Mouse (Mus musculus) heart, embryonic 12.5 days (tissue): Measurements from ENCODE around the gene Poglut1. TPM values are rescaled to one million over a fixed set of nuclear protein-coding genes. Genes with fewer than 3 reads are reported as not detected.
"Not testable (repeated sequence)": the region's sequence is repeated elsewhere in the genome, so short reads cannot be mapped to it uniquely, and the experiment has no call there.

ENCODE experiments used
- ATAC-seq: fragments of 200-750 bp; cut with Nextera tagmentation; 2 replicates; pipeline ENCODE4 v1.8.0; 2017; ENCODE audit warnings: moderate TSS enrichment, moderate library complexity; ENCODE audit not compliant: insufficient number of reproducible peaks, low FRiP score
- H3K27ac ChIP-seq: fragments of 300-500 bp; sonication (generic); 2 replicates; pipeline ENCODE4 v1.5.1; 2016; ENCODE audit warnings: mild to moderate bottlenecking, moderate library complexity; ENCODE audit not compliant: poor library complexity, severe bottlenecking
- H3K27me3 ChIP-seq: fragments of 300-500 bp; sonication (generic); replicated peaks from 2 replicates; pipeline ENCODE4 v1.6.1; 2016; ENCODE audit warnings: mild to moderate bottlenecking, moderate library complexity
- H3K36me3 ChIP-seq: fragments of 300-500 bp; sonication (generic); 2 replicates; pipeline ENCODE4 v1.6.1; 2016; ENCODE audit warnings: mild to moderate bottlenecking, moderate library complexity
- H3K4me1 ChIP-seq: fragments of 300-500 bp; sonication (generic); replicated peaks from 2 replicates; pipeline ENCODE4 v1.6.1; 2016; ENCODE audit warnings: mild to moderate bottlenecking
- H3K4me2 ChIP-seq: fragments of 300-500 bp; sonication (generic); 2 replicates; pipeline ENCODE4 v1.6.1; 2016; ENCODE audit warnings: mild to moderate bottlenecking, moderate library complexity
- H3K4me3 ChIP-seq: fragments of 300-500 bp; sonication (generic); 2 replicates; pipeline ENCODE4 v1.5.1; 2016; ENCODE audit warnings: mild to moderate bottlenecking
- H3K9ac ChIP-seq: fragments of 300-500 bp; sonication (generic); 2 replicates; pipeline ENCODE4 v1.6.1; 2016; ENCODE audit warnings: mild to moderate bottlenecking, moderate library complexity
- H3K9me3 ChIP-seq: fragments of 300-500 bp; sonication (generic); replicated peaks from 2 replicates; pipeline ENCODE4 v1.6.1; 2016; ENCODE audit warnings: mild to moderate bottlenecking, moderate library complexity
- WGBS: fragments of 180-500 bp; shearing (Covaris S2); methylation state at CpG from one replicate; pipeline ENCODE4 v1.1.7; 2016; 5-methylcytosine and 5-hydroxymethylcytosine counted together
- polyA plus RNA-seq: library from polyadenylated mRNA; unstranded; fragments of >200 nt; fragmentation: Nextera tagmentation; extraction: Ambion mirVana; gene quantifications from 2 replicates; pipeline ENCODE4 v1.2.1, GENCODE M21; 2016

Gene Poglut1
- polyA plus RNA-seq, 1 experiment from 2014 or later, result 42.0 TPM

GRCm38 (mm10) chr16:38492551-38492950 is 57.5 kb downstream of the Poglut1 start:
- no peaks in the 10 kb centered on the region for H3K27me3 ChIP-seq
- no peak overlapping the region for H3K9ac ChIP-seq
- H3K27ac ChIP-seq, result no peak overlapping the region
- no peak overlapping the region for H3K4me3 ChIP-seq
- ATAC-seq, result no peak
- WGBS, result 77% methylated on average over 3 of the region's 3 CpGs
- H3K9me3 ChIP-seq, result no peaks in the 10 kb centered on the region
- H3K4me2 ChIP-seq, result no peak overlapping the region
- peaks cover 11% of the 10 kb centered on the region for H3K36me3 ChIP-seq
- no peaks in the 10 kb centered on the region for H3K4me1 ChIP-seq

GRCm38 (mm10) chr16:38483582-38484309 is 66.3 kb downstream of the Poglut1 start:
- no peak overlapping the region for H3K27ac ChIP-seq

GRCm38 (mm10) chr16:38482780-38483562 is 67.1 kb downstream of the Poglut1 start:
- H3K27ac ChIP-seq, result no peak overlapping the region
- no peak for ATAC-seq
- H3K4me2 ChIP-seq, result peak overlapping the region; percentile 84
- WGBS, result 15% methylated on average over 32 of the region's 32 CpGs
- H3K36me3 ChIP-seq, result no peaks in the 10 kb centered on the region
- peaks cover 10% of the 10 kb centered on the region for H3K4me1 ChIP-seq
- peak overlapping the region; percentile 48 for H3K4me3 ChIP-seq
- no peaks in the 10 kb centered on the region for H3K9me3 ChIP-seq
- peaks cover 9% of the 10 kb centered on the region; the same call in 1 of the 2 replicates for H3K27me3 ChIP-seq
- H3K9ac ChIP-seq, result peak overlapping the region; percentile 37; the same call in 1 of the 2 replicates

More at GRCm38 (mm10) chr16:38483582-38484309, 66.3 kb downstream of the Poglut1 start:
- peaks cover 10% of the 10 kb centered on the region for H3K4me1 ChIP-seq
- peak overlapping the region; percentile 84 for H3K4me2 ChIP-seq
- H3K9ac ChIP-seq, result peak overlapping the region; percentile 37; the same call in 1 of the 2 replicates
- peak; percentile 33; the same call in 1 of the 2 replicates for ATAC-seq
- no peaks in the 10 kb centered on the region for H3K36me3 ChIP-seq
- 25% methylated on average over 42 of the region's 42 CpGs for WGBS
- peaks cover 9% of the 10 kb centered on the region; the same call in 1 of the 2 replicates for H3K27me3 ChIP-seq
- peak overlapping the region; percentile 48 for H3K4me3 ChIP-seq
- H3K9me3 ChIP-seq, result no peaks in the 10 kb centered on the region

GRCm38 (mm10) chr16:38481327-38481726 is 68.7 kb downstream of the Poglut1 start:
- 59% methylated on average over 4 of the region's 4 CpGs for WGBS
- Histone ChIP-seq H3K4me1 (peaks cover 17% of the 10 kb centered on the region), H3K27ac (no peak overlapping the region), H3K4me2 (no peak overlapping the region), H3K9ac (no peak overlapping the region), H3K9me3 (no peaks in the 10 kb centered on the region), H3K4me3 (no peak overlapping the region), H3K27me3 (peaks cover 9% of the 10 kb centered on the region; the same call in 1 of the 2 replicates), H3K36me3 (no peaks in the 10 kb centered on the region)
- no peak for ATAC-seq

- WGBS, result 83% methylated on average over 3 of the region's 3 CpGs
- no peak overlapping the region for H3K9ac ChIP-seq
Observed at GRCm38 (mm10) chr16:38478296-38478695, 71.8 kb downstream of the Poglut1 start.

GRCm38 (mm10) chr16:38477241-38477608 is 72.8 kb downstream of the Poglut1 start:
- not testable (repeated sequence) for H3K9me3 ChIP-seq, H3K36me3 ChIP-seq, H3K4me1 ChIP-seq, H3K27me3 ChIP-seq
- peak overlapping the region; percentile 48 for H3K4me3 ChIP-seq
- peak overlapping the region; percentile 94; the same call in 1 of the 2 replicates for H3K27ac ChIP-seq
- ATAC-seq, result 0 out of 2 replicates have a peak, but pooled peaks have one; percentile 26
- peak overlapping the region; percentile 81 for H3K4me2 ChIP-seq
- peak overlapping the region; percentile 71; the same call in 1 of the 2 replicates for H3K9ac ChIP-seq
- 33% methylated on average over 14 of the region's 14 CpGs for WGBS

More at GRCm38 (mm10) chr16:38478296-38478695, 71.8 kb downstream of the Poglut1 start:
- Histone ChIP-seq H3K27ac (no peak overlapping the region), H3K4me1 (peaks cover 14% of the 10 kb centered on the region), H3K4me3 (no peak overlapping the region), H3K36me3 (no peaks in the 10 kb centered on the region), H3K4me2 (no peak overlapping the region), H3K27me3 (no peaks in the 10 kb centered on the region; the same call in 1 of the 2 replicates), H3K9me3 (no peaks in the 10 kb centered on the region)
- ATAC-seq, result no peak

GRCm38 (mm10) chr16:38476312-38477240 is 73.5 kb downstream of the Poglut1 start:
- Histone ChIP-seq H3K4me1 (peaks cover 10% of the 10 kb centered on the region), H3K27ac (peak overlapping the region; percentile 94), H3K9me3 (no peaks in the 10 kb centered on the region), H3K4me3 (peak overlapping the region; percentile 48), H3K27me3 (no peaks in the 10 kb centered on the region), H3K9ac (peak overlapping the region; percentile 71), H3K36me3 (no peaks in the 10 kb centered on the region), H3K4me2 (peak overlapping the region; percentile 81)
- 0 out of 2 replicates have a peak, but pooled peaks have one; percentile 17 for ATAC-seq
- 7% methylated on average over 34 of the region's 34 CpGs for WGBS

GRCm38 (mm10) chr16:38475681-38476311 is 74.3 kb downstream of the Poglut1 start:
- Histone ChIP-seq H3K4me2 (peak overlapping the region; percentile 81), H3K36me3 (no peaks in the 10 kb centered on the region), H3K9me3 (no peaks in the 10 kb centered on the region), H3K4me3 (peak overlapping the region; percentile 48), H3K27me3 (no peaks in the 10 kb centered on the region), H3K9ac (0 out of 2 replicates have a peak overlapping the region, but pooled peaks have one; percentile 71), H3K27ac (peak overlapping the region; percentile 94), H3K4me1 (peaks cover 10% of the 10 kb centered on the region)
- ATAC-seq, result 0 out of 2 replicates have a peak, but pooled peaks have one; percentile 9
- WGBS, result 21% methylated on average over 4 of the region's 4 CpGs
